Mouse (Mus musculus): ENCODE measurements around the gene Hesx1. TPM values are rescaled to one million over a fixed set of nuclear protein-coding genes. Genes with fewer than 3 reads are reported as not detected.

Gene Hesx1
- polyA plus RNA-seq, 1 experiment from 2014 or later = not detected

- H3K4me1 ChIP-seq (ENCODE audit: control insufficient read depth, insufficient read depth, low read length) = no peaks in the 10 kb centered on the region
- no peak overlapping the region for H3K9ac ChIP-seq (replicated peaks; ENCODE audit: low read length)
- 73% methylated on average over 3 of the region's 3 CpGs for WGBS
- H3K4me3 ChIP-seq (replicated peaks; ENCODE audit: low read depth, low read length) = no peak overlapping the region
- no peak overlapping the region for H3K4me2 ChIP-seq (ENCODE audit: low read length)
- H3K36me3 ChIP-seq (ENCODE audit: control insufficient read depth, insufficient read depth, low read length) = no peaks in the 10 kb centered on the region
- no peaks in the 10 kb centered on the region for H3K9me3 ChIP-seq (ENCODE audit: control insufficient read depth, low read length)
- ATAC-seq (ENCODE audit: low FRiP score, low TSS enrichment) (no peak), DNase-seq (no peak)
- no peaks in the 10 kb centered on the region for H3K27me3 ChIP-seq (ENCODE audit: control insufficient read depth, insufficient read depth, low read length)
- no peak overlapping the region for H3K27ac ChIP-seq (replicated peaks; ENCODE audit: low read depth, low read length)
Observed at GRCm38 (mm10) chr14:26993427-26993826, 789 bp upstream of the Hesx1 start.

GRCm38 (mm10) chr14:26996257-26996656 is 2.0 kb downstream of the Hesx1 start:
- no peak for ATAC-seq (ENCODE audit: low FRiP score, low TSS enrichment)
- no peak for DNase-seq
- no peaks in the 10 kb centered on the region for H3K4me1 ChIP-seq (ENCODE audit: control insufficient read depth, insufficient read depth, low read length)
- no peak overlapping the region for H3K4me3 ChIP-seq (replicated peaks; ENCODE audit: low read depth, low read length)
- H3K9me3 ChIP-seq (ENCODE audit: control insufficient read depth, low read length) = no peaks in the 10 kb centered on the region
- no peak overlapping the region for H3K27ac ChIP-seq (replicated peaks; ENCODE audit: low read depth, low read length)
- no peaks in the 10 kb centered on the region for H3K27me3 ChIP-seq (ENCODE audit: control insufficient read depth, insufficient read depth, low read length)
- no peak overlapping the region for H3K4me2 ChIP-seq (ENCODE audit: low read length)
- H3K36me3 ChIP-seq (ENCODE audit: control insufficient read depth, insufficient read depth, low read length) = no peaks in the 10 kb centered on the region
- no peak overlapping the region for H3K9ac ChIP-seq (replicated peaks; ENCODE audit: low read length)

- Histone ChIP-seq H3K9me3 (ENCODE audit: control insufficient read depth, low read length) (no peaks in the 10 kb centered on the region), H3K9ac (replicated peaks; ENCODE audit: low read length) (no peak overlapping the region), H3K36me3 (ENCODE audit: control insufficient read depth, insufficient read depth, low read length) (no peaks in the 10 kb centered on the region), H3K27ac (replicated peaks; ENCODE audit: low read depth, low read length) (no peak overlapping the region), H3K27me3 (ENCODE audit: control insufficient read depth, insufficient read depth, low read length) (no peaks in the 10 kb centered on the region), H3K4me2 (ENCODE audit: low read length) (no peak overlapping the region), H3K4me3 (replicated peaks; ENCODE audit: low read depth, low read length) (no peak overlapping the region), H3K4me1 (ENCODE audit: control insufficient read depth, insufficient read depth, low read length) (no peaks in the 10 kb centered on the region)
- ATAC-seq (ENCODE audit: low FRiP score, low TSS enrichment) (no peak), DNase-seq (peak; percentile 8)
- 7% methylated on average over 11 of the region's 11 CpGs for WGBS
Observed at GRCm38 (mm10) chr14:27000386-27000785, 6.2 kb downstream of the Hesx1 start.

GRCm38 (mm10) chr14:27004906-27005305 is 10.7 kb downstream of the Hesx1 start:
- WGBS = 77% methylated on average over 7 of the region's 7 CpGs

GRCm38 (mm10) chr14:27005937-27006336 is 11.7 kb downstream of the Hesx1 start:
- H3K27ac ChIP-seq (replicated peaks; ENCODE audit: low read depth, low read length) = no peak overlapping the region
- no peak overlapping the region for H3K4me2 ChIP-seq (ENCODE audit: low read length)
- ATAC-seq (ENCODE audit: low FRiP score, low TSS enrichment) (no peak), DNase-seq (peak; percentile 14)
- no peak overlapping the region for H3K9ac ChIP-seq (replicated peaks; ENCODE audit: low read length)
- H3K4me3 ChIP-seq (replicated peaks; ENCODE audit: low read depth, low read length) = no peak overlapping the region
- no peaks in the 10 kb centered on the region for H3K9me3 ChIP-seq (ENCODE audit: control insufficient read depth, low read length)
- no peaks in the 10 kb centered on the region for H3K27me3 ChIP-seq (ENCODE audit: control insufficient read depth, insufficient read depth, low read length)
- 9% methylated on average over 6 of the region's 6 CpGs for WGBS
- no peaks in the 10 kb centered on the region for H3K4me1 ChIP-seq (ENCODE audit: control insufficient read depth, insufficient read depth, low read length)
- H3K36me3 ChIP-seq (ENCODE audit: control insufficient read depth, insufficient read depth, low read length) = no peaks in the 10 kb centered on the region

More at GRCm38 (mm10) chr14:27004906-27005305, 10.7 kb downstream of the Hesx1 start:
- H3K9ac ChIP-seq (replicated peaks; ENCODE audit: low read length) = no peak overlapping the region
- H3K27ac ChIP-seq (replicated peaks; ENCODE audit: low read depth, low read length) = no peak overlapping the region
- peak; percentile 11 for DNase-seq
- no peak overlapping the region for H3K4me3 ChIP-seq (replicated peaks; ENCODE audit: low read depth, low read length)
- H3K4me2 ChIP-seq (ENCODE audit: low read length) = no peak overlapping the region
- H3K27me3 ChIP-seq (ENCODE audit: control insufficient read depth, insufficient read depth, low read length) = no peaks in the 10 kb centered on the region
- no peaks in the 10 kb centered on the region for H3K9me3 ChIP-seq (ENCODE audit: control insufficient read depth, low read length)
- no peaks in the 10 kb centered on the region for H3K36me3 ChIP-seq (ENCODE audit: control insufficient read depth, insufficient read depth, low read length)
- ATAC-seq (ENCODE audit: low FRiP score, low TSS enrichment) = no peak
- H3K4me1 ChIP-seq (ENCODE audit: control insufficient read depth, insufficient read depth, low read length) = no peaks in the 10 kb centered on the region

- Histone ChIP-seq H3K27ac (replicated peaks; ENCODE audit: low read depth, low read length) (no peak overlapping the region), H3K9ac (replicated peaks; ENCODE audit: low read length) (no peak overlapping the region), H3K4me2 (ENCODE audit: low read length) (no peak overlapping the region), H3K27me3 (ENCODE audit: control insufficient read depth, insufficient read depth, low read length) (no peaks in the 10 kb centered on the region), H3K36me3 (ENCODE audit: control insufficient read depth, insufficient read depth, low read length) (no peaks in the 10 kb centered on the region), H3K4me3 (replicated peaks; ENCODE audit: low read depth, low read length) (no peak overlapping the region), H3K9me3 (ENCODE audit: control insufficient read depth, low read length) (no peaks in the 10 kb centered on the region), H3K4me1 (ENCODE audit: control insufficient read depth, insufficient read depth, low read length) (no peaks in the 10 kb centered on the region)
- DNase-seq (no peak), ATAC-seq (ENCODE audit: low FRiP score, low TSS enrichment) (no peak)
- 80% methylated on average over 5 of the region's 5 CpGs for WGBS
Observed at GRCm38 (mm10) chr14:27011561-27011960, 17.3 kb downstream of the Hesx1 start.

GRCm38 (mm10) chr14:27013658-27014057 is 19.4 kb downstream of the Hesx1 start:
- DNase-seq (no peak), ATAC-seq (ENCODE audit: low FRiP score, low TSS enrichment) (no peak)
- no peak overlapping the region for H3K4me3 ChIP-seq (replicated peaks; ENCODE audit: low read depth, low read length)
- no peaks in the 10 kb centered on the region for H3K27me3 ChIP-seq (ENCODE audit: control insufficient read depth, insufficient read depth, low read length)
- WGBS = 85% methylated on average over 4 of the region's 4 CpGs
- H3K9ac ChIP-seq (replicated peaks; ENCODE audit: low read length) = no peak overlapping the region
- no peaks in the 10 kb centered on the region for H3K4me1 ChIP-seq (ENCODE audit: control insufficient read depth, insufficient read depth, low read length)
- no peak overlapping the region for H3K27ac ChIP-seq (replicated peaks; ENCODE audit: low read depth, low read length)
- H3K4me2 ChIP-seq (ENCODE audit: low read length) = no peak overlapping the region
- H3K36me3 ChIP-seq (ENCODE audit: control insufficient read depth, insufficient read depth, low read length) = no peaks in the 10 kb centered on the region
- no peaks in the 10 kb centered on the region for H3K9me3 ChIP-seq (ENCODE audit: control insufficient read depth, low read length)

GRCm38 (mm10) chr14:27017936-27018335 is 23.7 kb downstream of the Hesx1 start:
- Histone ChIP-seq H3K4me1 (ENCODE audit: control insufficient read depth, insufficient read depth, low read length) (no peaks in the 10 kb centered on the region), H3K9me3 (ENCODE audit: control insufficient read depth, low read length) (no peaks in the 10 kb centered on the region), H3K4me3 (replicated peaks; ENCODE audit: low read depth, low read length) (no peak overlapping the region), H3K27me3 (ENCODE audit: control insufficient read depth, insufficient read depth, low read length) (no peaks in the 10 kb centered on the region), H3K9ac (replicated peaks; ENCODE audit: low read length) (no peak overlapping the region), H3K4me2 (ENCODE audit: low read length) (no peak overlapping the region), H3K36me3 (ENCODE audit: control insufficient read depth, insufficient read depth, low read length) (no peaks in the 10 kb centered on the region), H3K27ac (replicated peaks; ENCODE audit: low read depth, low read length) (no peak overlapping the region)
- DNase-seq (no peak), ATAC-seq (ENCODE audit: low FRiP score, low TSS enrichment) (no peak)
- 99% methylated on average over 2 of the region's 2 CpGs for WGBS

GRCm38 (mm10) chr14:27019850-27020249 is 25.6 kb downstream of the Hesx1 start:
- Histone ChIP-seq H3K27ac (replicated peaks; ENCODE audit: low read depth, low read length) (no peak overlapping the region), H3K9ac (replicated peaks; ENCODE audit: low read length) (no peak overlapping the region), H3K4me1 (ENCODE audit: control insufficient read depth, insufficient read depth, low read length) (no peaks in the 10 kb centered on the region), H3K9me3 (ENCODE audit: control insufficient read depth, low read length) (no peaks in the 10 kb centered on the region), H3K4me2 (ENCODE audit: low read length) (no peak overlapping the region), H3K27me3 (ENCODE audit: control insufficient read depth, insufficient read depth, low read length) (no peaks in the 10 kb centered on the region), H3K4me3 (replicated peaks; ENCODE audit: low read depth, low read length) (no peak overlapping the region), H3K36me3 (ENCODE audit: control insufficient read depth, insufficient read depth, low read length) (no peaks in the 10 kb centered on the region)
- 93% methylated on average over 14 of the region's 14 CpGs for WGBS
- no peak for ATAC-seq (ENCODE audit: low FRiP score, low TSS enrichment)
- DNase-seq = no peak

All from midbrain, embryonic 14.5 days (tissue).